Mouse (Mus musculus) neural tube, embryonic 13.5 days (tissue): ENCODE data around the gene Rps6ka6. TPM values are rescaled to one million over a fixed set of nuclear protein-coding genes. Genes with fewer than 3 reads are reported as not detected.

Experiments
- ATAC-seq: fragments of 200-750 bp; cut with Nextera tagmentation; 2 replicates; pipeline ENCODE4 v1.8.0; 2017; ENCODE audit warnings: low read depth, mild to moderate bottlenecking, moderate TSS enrichment, moderate library complexity
- H3K27ac ChIP-seq: fragments of 300-500 bp; sonication (generic); replicated peaks from 2 replicates; pipeline ENCODE4 v1.5.1; 2015; ENCODE audit warnings: moderate library complexity, mild to moderate bottlenecking, inconsistent platforms
- H3K27me3 ChIP-seq: fragments of 300-500 bp; sonication (generic); 2 replicates; pipeline ENCODE4 v1.6.1; 2015; ENCODE audit warnings: mild to moderate bottlenecking, inconsistent platforms
- H3K36me3 ChIP-seq: fragments of 300-500 bp; sonication (generic); 2 replicates; pipeline ENCODE4 v1.6.1; 2015; ENCODE audit warnings: mild to moderate bottlenecking, inconsistent platforms
- H3K4me1 ChIP-seq: fragments of 300-500 bp; sonication (generic); replicated peaks from 2 replicates; pipeline ENCODE4 v1.6.1; 2015; ENCODE audit warnings: inconsistent platforms
- H3K4me2 ChIP-seq: fragments of 300-500 bp; sonication (generic); 2 replicates; pipeline ENCODE4 v1.6.1; 2015; ENCODE audit warnings: inconsistent platforms, mild to moderate bottlenecking, moderate library complexity
- H3K4me3 ChIP-seq: fragments of 300-500 bp; sonication (generic); 2 replicates; pipeline ENCODE4 v1.5.1; 2015; ENCODE audit warnings: mild to moderate bottlenecking, inconsistent platforms
- H3K9ac ChIP-seq: fragments of 300-500 bp; sonication (generic); 2 replicates; pipeline ENCODE4 v1.6.1; 2015; ENCODE audit warnings: moderate library complexity, mild to moderate bottlenecking, inconsistent platforms
- H3K9me3 ChIP-seq: fragments of 300-500 bp; sonication (generic); 2 replicates; pipeline ENCODE4 v1.6.1; 2016; ENCODE audit warnings: inconsistent platforms
- WGBS: fragments of 180-500 bp; shearing (Covaris S2); methylation state at CpG from one replicate; pipeline ENCODE4 v1.1.7; 2015; 5-methylcytosine and 5-hydroxymethylcytosine counted together
- polyA plus RNA-seq: library from polyadenylated mRNA; unstranded; fragments of >200 nt; fragmentation: Nextera tagmentation; extraction: Ambion mirVana; gene quantifications from 2 replicates; pipeline ENCODE4 v1.2.1, GENCODE M21; 2015

Gene Rps6ka6
- 33.7 and 34.1 TPM in 2 replicates for polyA plus RNA-seq

GRCm38 (mm10) chrX:111537859-111538258 is at the start of gene Rps6ka6:
Rps6ka6 (minus strand) TSS chrX:111537959.
- Histone ChIP-seq H3K27me3 (no peaks in the 10 kb centered on the region), H3K4me2 (no peak within 1 kb of the TSS), H3K9me3 (no peaks in the 10 kb centered on the region), H3K4me1 (no peaks in the 10 kb centered on the region), H3K27ac (no peak within 1 kb of the TSS), H3K36me3 (no peaks in the 10 kb centered on the region), H3K4me3 (no peak within 1 kb of the TSS), H3K9ac (no peak within 1 kb of the TSS)
- 70% methylated on average over 10 of the region's 10 CpGs for WGBS
- ATAC-seq, result no peak

GRCm38 (mm10) chrX:111577044-111577443 is 39.3 kb upstream of the Rps6ka6 start:
- no peaks in the 10 kb centered on the region for H3K27me3 ChIP-seq
- no peak for ATAC-seq
- no peaks in the 10 kb centered on the region for H3K4me1 ChIP-seq
- no peaks in the 10 kb centered on the region for H3K36me3 ChIP-seq
- WGBS, result 91% methylated on average over 2 of the region's 2 CpGs
- H3K4me2 ChIP-seq, result no peak overlapping the region
- H3K4me3 ChIP-seq, result no peak overlapping the region
- no peak overlapping the region for H3K27ac ChIP-seq
- H3K9ac ChIP-seq, result no peak overlapping the region
- no peaks in the 10 kb centered on the region for H3K9me3 ChIP-seq

- Histone ChIP-seq H3K9ac (no peak overlapping the region), H3K27me3 (no peaks in the 10 kb centered on the region), H3K4me2 (no peak overlapping the region), H3K4me3 (no peak overlapping the region), H3K36me3 (no peaks in the 10 kb centered on the region), H3K4me1 (no peaks in the 10 kb centered on the region), H3K27ac (no peak overlapping the region), H3K9me3 (no peaks in the 10 kb centered on the region)
- WGBS, result 58% methylated on average over 1 of the region's 1 CpGs
- ATAC-seq, result no peak; the same call in 1 of the 2 replicates
Observed at GRCm38 (mm10) chrX:111518206-111518605, 19.6 kb downstream of the Rps6ka6 start.

GRCm38 (mm10) chrX:111463565-111464093 is 74.1 kb downstream of the Rps6ka6 start:
- H3K9me3 ChIP-seq, result no peaks in the 10 kb centered on the region
- H3K4me1 ChIP-seq, result no peaks in the 10 kb centered on the region
- peak; percentile 47 for ATAC-seq
- 24% methylated on average over 12 of the region's 12 CpGs for WGBS
- peak overlapping the region; percentile 86; the same call in 1 of the 2 replicates for H3K27ac ChIP-seq
- peak overlapping the region; percentile 62 for H3K4me3 ChIP-seq
- H3K9ac ChIP-seq, result peak overlapping the region; percentile 76
- H3K36me3 ChIP-seq, result no peaks in the 10 kb centered on the region
- no peaks in the 10 kb centered on the region for H3K27me3 ChIP-seq
- peak overlapping the region; percentile 61 for H3K4me2 ChIP-seq

GRCm38 (mm10) chrX:111462833-111463564 is 74.8 kb downstream of the Rps6ka6 start:
- WGBS, result 16% methylated on average over 53 of the region's 72 CpGs
- Histone ChIP-seq H3K9ac (peak overlapping the region; percentile 76), H3K4me2 (peak overlapping the region; percentile 61), H3K27me3 (no peaks in the 10 kb centered on the region), H3K4me3 (peak overlapping the region; percentile 62), H3K36me3 (no peaks in the 10 kb centered on the region), H3K27ac (peak overlapping the region; percentile 86), H3K9me3 (no peaks in the 10 kb centered on the region), H3K4me1 (no peaks in the 10 kb centered on the region)
- ATAC-seq, result peak; percentile 98

- Histone ChIP-seq H3K4me1 (no peaks in the 10 kb centered on the region), H3K4me3 (peak overlapping the region; percentile 62), H3K36me3 (no peaks in the 10 kb centered on the region), H3K27ac (peak overlapping the region; percentile 86), H3K4me2 (peak overlapping the region; percentile 61), H3K9ac (peak overlapping the region; percentile 76), H3K27me3 (no peaks in the 10 kb centered on the region), H3K9me3 (no peaks in the 10 kb centered on the region)
- WGBS, result 26% methylated on average over 21 of the region's 21 CpGs
- ATAC-seq, result peak; percentile 62; the same call in 1 of the 2 replicates
Observed at GRCm38 (mm10) chrX:111462495-111462832, 75.3 kb downstream of the Rps6ka6 start.

- Histone ChIP-seq H3K4me1 (no peaks in the 10 kb centered on the region), H3K36me3 (no peaks in the 10 kb centered on the region), H3K9me3 (no peaks in the 10 kb centered on the region), H3K27me3 (no peaks in the 10 kb centered on the region), H3K4me3 (peak overlapping the region; percentile 62), H3K9ac (peak overlapping the region; percentile 76), H3K4me2 (peak overlapping the region; percentile 61), H3K27ac (peak overlapping the region; percentile 86; the same call in 1 of the 2 replicates)
- WGBS, result 11% methylated on average over 8 of the region's 8 CpGs
- no peak for ATAC-seq
Observed at GRCm38 (mm10) chrX:111462092-111462491, 75.7 kb downstream of the Rps6ka6 start.

- H3K4me3 ChIP-seq, result no peak overlapping the region
- no peak overlapping the region for H3K9ac ChIP-seq
- H3K4me2 ChIP-seq, result peak overlapping the region; percentile 5; the same call in 1 of the 2 replicates
- H3K27ac ChIP-seq, result no peak overlapping the region
- no peaks in the 10 kb centered on the region for H3K4me1 ChIP-seq
- H3K27me3 ChIP-seq, result no peaks in the 10 kb centered on the region
- H3K36me3 ChIP-seq, result no peaks in the 10 kb centered on the region
- H3K9me3 ChIP-seq, result no peaks in the 10 kb centered on the region
- no peak for ATAC-seq
Observed at GRCm38 (mm10) chrX:111460166-111460565, 77.6 kb downstream of the Rps6ka6 start.

GRCm38 (mm10) chrX:111436571-111436970 is 101.2 kb downstream of the Rps6ka6 start:
- no peak for ATAC-seq
- no peak overlapping the region for H3K9ac ChIP-seq
- H3K4me1 ChIP-seq, result no peaks in the 10 kb centered on the region
- no peaks in the 10 kb centered on the region for H3K9me3 ChIP-seq
- H3K27me3 ChIP-seq, result no peaks in the 10 kb centered on the region
- no peak overlapping the region for H3K4me2 ChIP-seq
- H3K36me3 ChIP-seq, result no peaks in the 10 kb centered on the region
- no peak overlapping the region for H3K27ac ChIP-seq
- H3K4me3 ChIP-seq, result no peak overlapping the region

GRCm38 (mm10) chrX:111414775-111415174 is 123.0 kb downstream of the Rps6ka6 start:
- Histone ChIP-seq H3K4me2 (no peak overlapping the region), H3K9me3 (no peaks in the 10 kb centered on the region), H3K27me3 (no peaks in the 10 kb centered on the region), H3K4me3 (no peak overlapping the region), H3K4me1 (no peaks in the 10 kb centered on the region), H3K9ac (no peak overlapping the region), H3K27ac (no peak overlapping the region), H3K36me3 (no peaks in the 10 kb centered on the region)
- 86% methylated on average over 4 of the region's 4 CpGs for WGBS
- no peak for ATAC-seq

GRCm38 (mm10) chrX:111404816-111405215 is 132.9 kb downstream of the Rps6ka6 start:
- no peak overlapping the region for H3K27ac ChIP-seq
- no peaks in the 10 kb centered on the region for H3K4me1 ChIP-seq
- WGBS, result 90% methylated on average over 2 of the region's 2 CpGs
- H3K27me3 ChIP-seq, result no peaks in the 10 kb centered on the region
- no peak overlapping the region for H3K4me3 ChIP-seq
- no peaks in the 10 kb centered on the region for H3K9me3 ChIP-seq
- no peak for ATAC-seq
- H3K36me3 ChIP-seq, result no peaks in the 10 kb centered on the region
- no peak overlapping the region for H3K9ac ChIP-seq
- no peak overlapping the region for H3K4me2 ChIP-seq

- 79% methylated on average over 5 of the region's 5 CpGs for WGBS
- H3K27ac ChIP-seq, result no peak overlapping the region
Observed at GRCm38 (mm10) chrX:111377020-111377419, 160.7 kb downstream of the Rps6ka6 start.

More at GRCm38 (mm10) chrX:111377020-111377419, 160.7 kb downstream of the Rps6ka6 start:
- Histone ChIP-seq H3K36me3 (no peaks in the 10 kb centered on the region), H3K4me2 (no peak overlapping the region), H3K4me1 (no peaks in the 10 kb centered on the region), H3K9ac (no peak overlapping the region), H3K4me3 (no peak overlapping the region), H3K27me3 (no peaks in the 10 kb centered on the region), H3K9me3 (no peaks in the 10 kb centered on the region)
- no peak for ATAC-seq
